Mouse (Mus musculus) heart, embryonic 11.5 days (tissue): Measurements from ENCODE around the gene Pacsin2. TPM values are rescaled to one million over a fixed set of nuclear protein-coding genes. Genes with fewer than 3 reads are reported as not detected.

Experiments used
- ATAC-seq: fragments of 200-750 bp; cut with Nextera tagmentation; replicated peaks from 2 replicates; pipeline ENCODE4 v1.8.0; 2017; ENCODE audit warnings: moderate library complexity; ENCODE audit not compliant: insufficient number of reproducible peaks, low FRiP score, low TSS enrichment
- H3K27ac ChIP-seq: fragments of 300-500 bp; sonication (generic); 2 replicates; pipeline ENCODE4 v1.5.1; 2014; ENCODE audit warnings: mild to moderate bottlenecking, low read depth, low read length
- H3K27me3 ChIP-seq: fragments of 300-500 bp; sonication (generic); 2 replicates; pipeline ENCODE4 v1.6.1; 2014; ENCODE audit warnings: mild to moderate bottlenecking, low read length, mixed read lengths; ENCODE audit not compliant: control insufficient read depth, insufficient read depth
- H3K36me3 ChIP-seq: fragments of 300-500 bp; sonication (generic); 2 replicates; pipeline ENCODE4 v1.6.1; 2014; ENCODE audit warnings: mild to moderate bottlenecking, low read length, moderate library complexity, mixed read lengths; ENCODE audit not compliant: control insufficient read depth, insufficient read depth
- H3K4me1 ChIP-seq: fragments of 300-500 bp; sonication (generic); 2 replicates; pipeline ENCODE4 v1.6.1; 2014; ENCODE audit warnings: low read length; ENCODE audit not compliant: control insufficient read depth, insufficient read depth
- H3K4me2 ChIP-seq: fragments of 300-500 bp; sonication (generic); 2 replicates; pipeline ENCODE4 v1.6.1; 2014; ENCODE audit warnings: mild to moderate bottlenecking, moderate library complexity
- H3K4me3 ChIP-seq: fragments of 300-500 bp; sonication (generic); 2 replicates; pipeline ENCODE4 v1.5.1; 2014; ENCODE audit warnings: low read depth, low read length
- H3K9ac ChIP-seq: fragments of 300-500 bp; sonication (generic); 2 replicates; pipeline ENCODE4 v1.6.1; 2014; ENCODE audit warnings: mild to moderate bottlenecking, low read depth, low read length, moderate library complexity
- H3K9me3 ChIP-seq: fragments of 300-500 bp; sonication (generic); replicated peaks from 2 replicates; pipeline ENCODE4 v1.6.1; 2016; ENCODE audit warnings: low read length; ENCODE audit not compliant: control insufficient read depth
- WGBS: fragments of 180-500 bp; shearing (Covaris S2); extraction: QIAGEN DNeasy Blood & Tissue Kit; methylation state at CpG from one replicate; pipeline ENCODE4 v1.1.7; 2014; ENCODE audit not compliant: insufficient replicate concordance; 5-methylcytosine and 5-hydroxymethylcytosine counted together
- polyA plus RNA-seq: library from polyadenylated mRNA; unstranded; fragments of >200 nt; fragmentation: Nextera tagmentation; extraction: Ambion mirVana; gene quantifications from 2 replicates; pipeline ENCODE4 v1.2.1, GENCODE M21; 2014

Pacsin2 gene
- polyA plus RNA-seq, 1 experiment from 2014 or later, result 55.0 TPM

GRCm38 (mm10) chr15:83440726-83441125 is 23.7 kb downstream of the Pacsin2 start:
- Histone ChIP-seq H3K4me3 (no peak overlapping the region), H3K4me1 (peaks cover 59% of the 10 kb centered on the region), H3K4me2 (peak overlapping the region; percentile 19; the same call in 1 of the 2 replicates), H3K9ac (no peak overlapping the region), H3K36me3 (no peaks in the 10 kb centered on the region), H3K9me3 (no peaks in the 10 kb centered on the region), H3K27ac (0 out of 2 replicates have a peak overlapping the region, but pooled peaks have one; percentile 22), H3K27me3 (no peaks in the 10 kb centered on the region)
- WGBS, result 43% methylated on average over 5 of the region's 5 CpGs
- no peak for ATAC-seq

- Histone ChIP-seq H3K36me3 (no peaks in the 10 kb centered on the region), H3K4me2 (no peak overlapping the region), H3K4me1 (peaks cover 62% of the 10 kb centered on the region), H3K27me3 (no peaks in the 10 kb centered on the region), H3K9ac (no peak overlapping the region), H3K27ac (no peak overlapping the region), H3K4me3 (no peak overlapping the region), H3K9me3 (no peaks in the 10 kb centered on the region)
- WGBS, result 83% methylated on average over 9 of the region's 9 CpGs
- ATAC-seq, result no peak
These were observed 27.9 kb downstream of the Pacsin2 start for GRCm38 (mm10) chr15:83436541-83436940.

GRCm38 (mm10) chr15:83435324-83436090 is 28.9 kb downstream of the Pacsin2 start:
- Histone ChIP-seq H3K36me3 (no peaks in the 10 kb centered on the region), H3K27me3 (no peaks in the 10 kb centered on the region), H3K9ac (no peak overlapping the region), H3K9me3 (no peaks in the 10 kb centered on the region), H3K4me2 (no peak overlapping the region), H3K4me1 (peaks cover 58% of the 10 kb centered on the region), H3K4me3 (no peak overlapping the region), H3K27ac (no peak overlapping the region)
- 67% methylated on average over 8 of the region's 8 CpGs for WGBS
- ATAC-seq, result no peak

GRCm38 (mm10) chr15:83434692-83435091 is 29.7 kb downstream of the Pacsin2 start:
- H3K9ac ChIP-seq, result no peak overlapping the region
- no peak overlapping the region for H3K4me2 ChIP-seq
- no peaks in the 10 kb centered on the region for H3K9me3 ChIP-seq
- ATAC-seq, result no peak
- H3K4me3 ChIP-seq, result no peak overlapping the region
- no peaks in the 10 kb centered on the region for H3K27me3 ChIP-seq
- 64% methylated on average over 4 of the region's 4 CpGs for WGBS
- H3K36me3 ChIP-seq, result no peaks in the 10 kb centered on the region
- peak overlapping the region; percentile 29; the same call in 1 of the 2 replicates for H3K27ac ChIP-seq
- peaks cover 55% of the 10 kb centered on the region for H3K4me1 ChIP-seq

GRCm38 (mm10) chr15:83433344-83433743 is 31.1 kb downstream of the Pacsin2 start:
- H3K4me2 ChIP-seq, result peak overlapping the region; percentile 48
- WGBS, result 74% methylated on average over 2 of the region's 2 CpGs
- no peaks in the 10 kb centered on the region for H3K36me3 ChIP-seq
- H3K9ac ChIP-seq, result peak overlapping the region; percentile 6; the same call in 1 of the 2 replicates
- peaks cover 61% of the 10 kb centered on the region for H3K4me1 ChIP-seq
- H3K27me3 ChIP-seq, result no peaks in the 10 kb centered on the region
- no peaks in the 10 kb centered on the region for H3K9me3 ChIP-seq
- H3K4me3 ChIP-seq, result no peak overlapping the region
- ATAC-seq, result no peak
- peak overlapping the region; percentile 90 for H3K27ac ChIP-seq

GRCm38 (mm10) chr15:83432231-83433031 is 32.0 kb downstream of the Pacsin2 start:
- Histone ChIP-seq H3K9ac (peak overlapping the region; percentile 6; the same call in 1 of the 2 replicates), H3K4me1 (peaks cover 60% of the 10 kb centered on the region), H3K27ac (peak overlapping the region; percentile 90), H3K9me3 (no peaks in the 10 kb centered on the region), H3K4me3 (peak overlapping the region; percentile 19; the same call in 1 of the 2 replicates), H3K36me3 (no peaks in the 10 kb centered on the region), H3K27me3 (no peaks in the 10 kb centered on the region), H3K4me2 (peak overlapping the region; percentile 48)
- ATAC-seq, result peak; percentile 71; the same call in 1 of the 2 replicates
- WGBS, result 36% methylated on average over 15 of the region's 15 CpGs

- ATAC-seq, result no peak
- Histone ChIP-seq H3K36me3 (no peaks in the 10 kb centered on the region), H3K27me3 (no peaks in the 10 kb centered on the region), H3K9me3 (no peaks in the 10 kb centered on the region), H3K9ac (no peak overlapping the region), H3K4me2 (no peak overlapping the region), H3K4me3 (no peak overlapping the region), H3K27ac (0 out of 2 replicates have a peak overlapping the region, but pooled peaks have one; percentile 22), H3K4me1 (peaks cover 61% of the 10 kb centered on the region)
- 85% methylated on average over 14 of the region's 14 CpGs for WGBS
These were observed 33.2 kb downstream of the Pacsin2 start for GRCm38 (mm10) chr15:83430986-83431763.

- Histone ChIP-seq H3K4me3 (no peak overlapping the region), H3K36me3 (no peaks in the 10 kb centered on the region), H3K27ac (no peak overlapping the region), H3K9me3 (no peaks in the 10 kb centered on the region), H3K9ac (no peak overlapping the region), H3K4me1 (peaks cover 64% of the 10 kb centered on the region), H3K4me2 (no peak overlapping the region), H3K27me3 (no peaks in the 10 kb centered on the region)
- ATAC-seq, result no peak
- WGBS, result 75% methylated on average over 7 of the region's 7 CpGs
These were observed 34.0 kb downstream of the Pacsin2 start for GRCm38 (mm10) chr15:83430419-83430818.
